Mouse (Mus musculus) gastrocnemius, adult 2 months (tissue): ENCODE measurements around the gene B230217C12Rik. TPM values are rescaled to one million over a fixed set of nuclear protein-coding genes. Genes with fewer than 3 reads are reported as not detected.
"Not testable (repeated sequence)": the region's sequence is repeated elsewhere in the genome, so short reads cannot be mapped to it uniquely, and the experiment has no call there.

Experiments
- DNase-seq: peaks from one replicate; pipeline ENCODE4 v3.0.0; 2022
- H3K27ac ChIP-seq: fragments of 200-600 bp; 2 replicates; pipeline ENCODE4 v1.8.1; 2022; ENCODE audit warnings: mild to moderate bottlenecking
- H3K4me3 ChIP-seq: fragments of 200-600 bp; 2 replicates; pipeline ENCODE4 v1.8.1; 2022; ENCODE audit warnings: mild to moderate bottlenecking, moderate library complexity
- CTCF ChIP-seq: fragments of 200-600 bp; IDR thresholded peaks from 2 replicates; pipeline ENCODE4 v1.8.1; 2022; ENCODE audit warnings: antibody characterized with exemption, mild to moderate bottlenecking, moderate library complexity
- intact Hi-C: fragments of 180-260 bp; cut with DNase I; formaldehyde crosslinking; loops from one replicate; pipeline ENCODE4 v1.15.1; 2025
- total RNA-seq, 2 experiments: library from RNA; stranded (reverse); gene quantifications; 2 replicates each; pipeline ENCODE4 v1.2.3; 2021

The B230217C12Rik gene
- total RNA-seq, 2 experiments from 2014 or later, result 0.23 to 0.50 TPM

DNA sequence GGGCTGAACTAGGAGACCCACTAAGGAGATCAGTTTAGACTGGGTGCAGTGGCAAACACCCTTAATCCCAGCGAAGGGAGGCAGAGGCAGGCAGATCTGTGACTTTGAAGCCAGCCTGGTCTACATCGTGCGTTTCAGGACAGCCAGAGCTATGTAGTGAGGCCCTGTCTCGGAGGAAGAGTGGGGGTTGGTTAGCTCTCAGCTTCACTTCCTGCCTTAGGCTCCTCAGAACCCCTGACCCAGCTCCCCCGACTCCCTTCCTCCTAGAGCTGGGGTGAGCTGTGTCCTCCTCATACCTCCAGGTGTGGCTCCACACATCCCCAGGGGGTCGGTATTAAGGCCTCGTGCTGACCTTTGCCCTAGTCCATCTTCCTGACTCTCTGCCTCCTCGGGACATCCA, 4.0 kb upstream of the B230217C12Rik start:
- no peak for TF ChIP-seq CTCF
- DNase-seq, result no peak
- Histone ChIP-seq H3K27ac (no peak overlapping the region), H3K4me3 (no peak overlapping the region)
- intact Hi-C loops, result no loop called here

DNA sequence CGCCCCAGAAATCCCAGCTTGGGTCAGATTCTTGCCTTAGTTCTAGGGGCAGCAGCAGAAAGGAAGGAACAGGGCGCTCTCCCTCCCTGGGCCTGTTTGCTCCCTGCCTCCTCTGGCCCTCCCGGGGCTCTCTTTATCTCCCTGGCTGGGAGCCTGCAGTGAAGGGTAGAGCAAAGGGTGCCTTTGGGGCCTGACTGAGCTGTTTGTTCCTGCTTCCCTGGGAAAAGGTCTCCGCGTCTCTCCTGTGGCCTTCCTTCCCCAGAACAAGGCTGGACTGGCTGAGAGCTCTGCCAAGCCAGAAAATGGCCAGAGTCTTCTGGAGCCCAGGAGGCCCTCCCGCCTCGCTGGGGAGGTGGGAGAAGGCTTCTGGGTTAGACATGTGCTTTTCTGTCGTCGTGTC, 3.5 kb upstream of the B230217C12Rik start:
- DNase-seq, H3K27ac ChIP-seq, intact Hi-C loops, H3K4me3 ChIP-seq: not testable (repeated sequence)

DNA sequence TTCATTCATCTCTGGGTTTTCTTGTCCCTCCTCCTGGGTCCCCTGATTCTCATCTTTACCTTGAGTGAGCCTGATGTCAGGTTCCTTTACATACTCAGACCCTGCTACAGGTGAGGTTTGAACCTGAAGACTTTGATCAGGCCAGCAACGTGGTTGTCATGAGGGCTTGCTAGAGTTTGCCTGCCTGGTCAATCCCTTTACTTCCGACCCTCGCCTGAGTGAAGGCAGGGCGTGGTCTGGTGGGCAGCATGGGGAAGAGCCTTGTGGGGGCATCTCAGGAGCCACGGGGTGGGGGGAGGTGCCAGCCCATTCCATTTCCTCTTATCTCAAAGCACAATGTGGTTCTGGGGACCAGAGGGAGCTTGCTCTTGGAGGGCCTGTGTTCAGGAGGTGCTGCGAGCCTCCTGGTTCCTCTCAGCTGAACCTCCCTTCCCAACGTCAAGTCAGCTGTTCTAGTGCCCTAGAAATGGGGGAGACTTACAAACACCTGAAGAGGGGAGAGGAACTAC, 2.9 kb upstream of the B230217C12Rik start:
- no peak for TF ChIP-seq CTCF
- Histone ChIP-seq H3K27ac (no peak overlapping the region), H3K4me3 (no peak overlapping the region)
- no peak for DNase-seq
- intact Hi-C loops, result no loop called here

DNA sequence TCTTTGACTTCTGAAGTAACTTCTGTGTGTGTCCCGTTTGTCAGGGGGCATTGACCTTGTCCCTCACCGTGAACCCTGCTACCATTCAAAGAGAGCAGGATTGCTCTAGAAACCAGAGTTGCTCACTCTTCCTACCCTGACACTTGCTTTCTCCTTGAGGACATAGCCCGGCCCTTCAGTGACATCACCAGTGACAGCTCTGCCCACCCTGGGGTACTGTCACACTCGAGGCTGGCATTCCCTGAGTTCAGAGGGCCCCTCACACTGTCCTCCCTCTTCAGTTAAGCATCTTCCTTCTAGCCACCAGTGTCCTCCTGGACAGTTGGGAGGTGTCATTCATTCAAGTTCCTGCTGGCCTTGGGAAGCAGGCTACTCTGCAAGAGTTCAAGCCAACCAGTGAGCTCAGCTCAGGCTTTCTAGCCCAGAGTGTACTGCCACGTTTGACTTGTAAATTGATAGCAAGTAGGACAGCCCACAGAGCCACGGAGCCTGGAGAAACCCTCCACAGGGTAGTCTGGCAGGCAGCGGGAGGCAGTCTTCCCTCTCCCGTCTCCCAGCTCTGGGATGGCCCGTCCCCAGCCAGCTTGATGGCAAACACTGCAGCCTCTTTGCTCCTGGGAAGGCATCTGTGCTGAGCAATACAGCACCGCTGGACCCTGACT, 1.7 kb upstream of the B230217C12Rik start:
- no peak for TF ChIP-seq CTCF
- Histone ChIP-seq H3K4me3 (no peak overlapping the region), H3K27ac (peak overlapping the region; percentile 72)
- DNase-seq, result peak; percentile 52
- intact Hi-C loops, result no loop called here

DNA sequence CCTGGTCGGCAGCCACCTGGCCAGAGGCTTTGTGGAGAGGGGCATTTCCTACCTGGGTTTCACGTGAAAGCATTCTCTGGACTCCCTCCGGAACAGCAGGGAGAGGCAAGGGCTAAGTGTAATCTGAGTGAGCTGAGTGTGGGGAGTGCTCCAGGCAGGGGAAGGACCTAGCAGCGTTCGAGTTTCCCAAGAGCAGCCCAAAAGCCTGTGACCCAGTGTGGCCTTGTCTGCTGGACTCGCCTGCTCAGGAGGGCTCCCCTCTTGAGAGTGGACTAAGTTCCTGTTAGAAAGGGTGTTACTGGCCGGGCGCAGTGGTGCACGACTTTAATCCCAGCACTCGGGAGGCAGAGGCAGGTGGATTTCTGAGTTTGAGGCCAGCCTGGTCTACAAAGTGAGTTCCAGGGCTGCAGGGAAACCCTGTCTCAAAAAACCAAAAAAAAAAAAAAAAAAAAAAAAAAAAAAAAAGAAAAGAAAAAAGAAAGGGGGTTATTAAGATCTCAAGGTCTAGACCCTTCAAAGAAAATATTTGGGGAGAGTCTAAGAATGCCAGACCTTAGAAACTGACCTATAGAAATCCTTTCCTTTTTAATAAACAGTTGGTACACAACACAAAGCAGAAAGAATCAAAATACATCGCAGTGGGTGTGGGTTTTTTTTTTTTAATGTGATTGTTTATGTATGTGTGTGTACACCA, 992 bp upstream of the B230217C12Rik start:
- no peak overlapping the region for H3K4me3 ChIP-seq
- intact Hi-C loops, result loop anchor here (5.0 kb wide), 1 partner anchor 42 kb away; the partner anchor contains the start of gene Lasp1
- peak overlapping the region; percentile 81 for H3K27ac ChIP-seq
- no peak for TF ChIP-seq CTCF
- no peak for DNase-seq

DNA sequence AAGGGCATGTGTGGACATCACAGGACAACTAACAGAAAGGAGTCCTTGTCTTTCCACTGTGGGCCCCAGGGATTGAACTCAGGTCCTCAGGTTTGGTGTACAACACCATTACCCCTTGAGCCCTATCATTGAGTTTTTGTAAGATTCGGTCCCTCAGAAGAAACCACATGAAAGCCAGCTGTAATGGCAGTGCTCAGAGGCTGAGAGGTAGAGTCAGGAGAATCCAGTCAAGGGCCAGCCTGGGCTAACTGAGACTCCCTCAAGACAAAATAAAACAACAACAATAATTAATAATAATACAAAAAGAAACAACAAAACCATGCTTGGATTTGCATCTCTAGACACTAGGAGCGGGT, 467 bp upstream of the B230217C12Rik start:
- no peak for DNase-seq
- peak overlapping the region; percentile 81 for H3K27ac ChIP-seq
- H3K4me3 ChIP-seq, result peak overlapping the region; percentile 70
- no peak for TF ChIP-seq CTCF
- intact Hi-C loops, result loop anchor here (5.0 kb wide), 1 partner anchor 43 kb away; the partner anchor contains the start of gene Lasp1

DNA sequence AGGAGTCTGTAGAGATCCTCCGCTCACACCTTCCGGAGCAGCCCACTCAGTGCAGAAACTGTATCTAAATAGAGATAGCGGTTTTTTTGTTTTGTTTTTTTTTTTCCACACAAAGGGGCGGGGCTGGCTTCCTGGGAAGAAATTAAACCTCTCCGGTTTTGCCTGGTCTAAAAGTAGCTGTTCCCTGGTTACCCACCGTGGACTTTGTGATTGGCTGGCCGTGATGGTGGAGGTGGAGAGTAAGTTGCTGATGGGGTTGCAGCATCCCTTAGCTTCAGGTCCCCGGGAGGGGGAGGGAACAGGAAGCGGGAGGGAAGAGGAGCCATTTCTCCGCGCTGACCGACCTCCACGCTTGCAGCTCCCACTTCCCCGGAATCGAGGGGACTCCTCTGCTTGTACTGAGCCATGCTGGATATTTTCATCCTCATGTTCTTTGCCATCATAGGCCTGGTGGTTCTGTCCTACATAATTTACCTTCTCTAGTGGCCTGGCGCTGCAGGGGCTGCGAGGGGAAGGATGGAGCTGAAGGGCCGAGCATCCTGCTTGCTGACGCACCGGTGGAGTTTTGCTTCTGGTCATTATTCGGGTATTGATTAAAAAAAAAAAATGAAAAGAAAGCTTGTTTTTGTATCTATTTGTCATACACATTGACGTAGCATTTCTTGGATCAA, 546 bp downstream of the B230217C12Rik start:
- DNase-seq, result peak; percentile 78
- Histone ChIP-seq H3K4me3 (peak overlapping the region; percentile 70), H3K27ac (peak overlapping the region; percentile 81)
- TF ChIP-seq CTCF, result no peak
- intact Hi-C loops, result loop anchor here (5.0 kb wide), 1 partner anchor 44 kb away; the partner anchor contains the start of gene Lasp1

DNA sequence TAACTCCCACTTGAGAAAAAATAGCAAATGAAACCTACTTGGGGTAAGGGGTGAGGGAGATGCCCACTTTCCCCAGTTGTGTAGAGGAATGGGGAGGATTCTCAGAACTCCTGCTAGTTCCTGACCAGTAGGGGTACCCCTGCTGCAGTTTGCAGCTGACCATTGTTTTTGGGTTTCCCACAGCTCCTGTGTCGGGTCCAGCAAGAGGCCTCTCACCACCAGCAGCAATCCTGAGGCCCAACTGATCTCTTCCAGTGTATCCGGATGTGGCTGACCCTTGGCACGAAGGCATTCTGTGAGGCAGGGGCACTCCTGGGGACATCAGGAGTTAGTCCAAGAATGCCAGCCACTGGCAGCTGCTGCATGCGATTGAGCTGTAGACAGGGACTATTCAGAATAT, 1.4 kb downstream of the B230217C12Rik start:
- no peak for TF ChIP-seq CTCF
- DNase-seq, result no peak
- intact Hi-C loops, result loop anchor here (5.0 kb wide), 1 partner anchor 45 kb away; the partner anchor contains the start of gene Lasp1
- Histone ChIP-seq H3K4me3 (no peak overlapping the region), H3K27ac (no peak overlapping the region)

DNA sequence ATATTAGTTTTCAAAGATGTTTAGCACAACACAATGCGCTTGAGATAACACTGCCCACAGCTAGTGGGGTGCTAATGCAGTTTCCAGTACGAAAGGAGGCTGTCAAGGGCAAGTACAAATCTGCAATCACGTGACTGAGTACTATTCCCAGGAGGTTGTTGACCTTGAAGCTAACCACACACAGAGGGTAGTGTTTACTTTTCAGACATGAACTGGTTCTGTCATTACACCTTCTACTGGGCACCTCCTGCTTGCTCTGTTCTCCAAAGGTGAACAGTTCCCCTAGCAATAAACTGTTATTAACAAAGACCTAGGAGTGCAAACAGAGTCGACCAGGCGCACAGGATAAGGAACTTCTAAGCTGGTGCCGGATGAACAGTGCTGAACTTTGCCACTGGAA, 9.8 kb downstream of the B230217C12Rik start:
- TF ChIP-seq CTCF, result no peak
- intact Hi-C loops, result no loop called here
- DNase-seq, result no peak

DNA sequence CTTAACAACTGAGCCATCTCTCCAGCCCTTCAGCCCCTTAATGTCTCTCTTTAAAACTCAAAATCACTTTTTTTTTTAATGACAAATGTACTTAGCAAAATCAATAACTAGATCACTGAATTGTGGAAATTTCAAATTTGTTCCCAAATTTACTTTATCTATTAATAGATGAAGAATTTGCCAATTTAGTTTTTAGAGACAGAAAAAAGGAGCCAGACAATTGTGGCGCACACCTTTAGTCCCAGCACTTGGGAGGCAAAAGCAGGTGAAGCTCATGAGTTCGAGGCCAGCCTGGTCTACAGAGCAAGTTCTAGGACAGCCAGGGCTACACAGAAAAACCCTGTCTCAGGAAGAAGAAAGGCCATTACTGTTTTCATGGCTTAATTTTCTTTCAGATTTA, 11.0 kb downstream of the B230217C12Rik start:
- H3K4me3 ChIP-seq, result no peak overlapping the region
- intact Hi-C loops, result no loop called here
- no peak overlapping the region for H3K27ac ChIP-seq
- no peak for TF ChIP-seq CTCF
- no peak for DNase-seq

More for the DNA sequence above, 9.8 kb downstream of the B230217C12Rik start:
- Histone ChIP-seq H3K27ac (no peak overlapping the region), H3K4me3 (no peak overlapping the region)

DNA sequence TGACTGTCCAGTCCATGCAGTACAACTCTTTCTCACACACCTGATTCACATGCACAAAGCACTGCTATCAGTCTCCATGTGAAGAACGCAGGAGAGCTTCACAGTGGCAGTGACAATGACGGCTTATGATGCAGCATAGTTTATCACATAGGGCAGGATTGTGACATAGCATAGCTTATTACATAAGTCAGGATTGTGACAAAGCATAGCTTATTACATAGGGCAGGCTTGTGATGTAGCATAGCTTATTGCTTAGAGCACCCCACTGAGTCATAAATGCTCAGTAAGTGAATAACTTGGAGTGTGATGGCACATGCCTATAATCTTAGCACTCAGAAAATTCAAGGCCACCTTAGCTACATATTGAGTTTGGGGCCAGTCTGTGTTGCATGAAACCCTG, 14.9 kb downstream of the B230217C12Rik start:
- H3K4me3 ChIP-seq, result no peak overlapping the region
- H3K27ac ChIP-seq, result no peak overlapping the region
- intact Hi-C loops, result no loop called here
- no peak for TF ChIP-seq CTCF
- no peak for DNase-seq

DNA sequence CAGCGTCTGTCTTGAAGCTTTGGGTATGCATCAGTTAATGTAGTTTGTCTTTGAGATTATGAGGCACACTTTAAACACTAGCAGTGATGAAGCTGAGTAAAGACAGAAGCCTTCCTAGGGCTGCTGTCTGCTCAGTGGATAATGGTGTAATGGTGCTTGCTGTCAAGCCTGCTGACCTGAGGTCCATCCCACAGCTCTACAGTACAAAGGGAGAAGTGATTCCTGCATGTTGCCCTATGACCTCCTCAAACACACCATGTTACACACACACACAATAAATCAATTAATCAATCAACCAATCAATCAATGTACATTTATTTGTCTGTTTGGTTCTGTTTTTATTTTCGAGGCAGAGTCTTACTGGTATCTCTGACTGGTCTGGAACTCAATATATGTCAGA, 21.6 kb downstream of the B230217C12Rik start:
- no peak for TF ChIP-seq CTCF
- DNase-seq, result no peak
- Histone ChIP-seq H3K4me3 (no peak overlapping the region), H3K27ac (no peak overlapping the region)
- intact Hi-C loops, result no loop called here

DNA sequence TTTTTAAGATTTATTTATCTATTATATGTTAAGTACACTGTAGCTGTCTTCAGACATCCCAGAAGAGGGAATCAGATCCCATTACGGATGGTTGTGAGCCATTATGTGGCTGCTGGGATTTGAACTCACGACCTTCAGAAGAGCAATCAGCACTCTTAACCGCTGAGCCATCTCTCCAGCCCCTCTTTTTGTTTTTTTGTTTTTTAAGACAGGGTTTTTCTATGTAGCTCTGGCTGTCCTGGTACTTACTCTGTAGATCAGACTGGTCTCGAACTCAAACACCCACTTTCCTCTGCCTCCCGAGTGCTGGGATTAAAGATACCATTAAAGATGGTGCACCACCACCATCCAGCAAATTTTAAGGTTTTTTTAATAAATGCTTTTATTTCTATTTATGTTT, 24.8 kb downstream of the B230217C12Rik start:
- Histone ChIP-seq H3K27ac (no peak overlapping the region), H3K4me3 (no peak overlapping the region)
- intact Hi-C loops, result no loop called here
- no peak for TF ChIP-seq CTCF
- DNase-seq, result no peak
